Mouse (Mus musculus): ENCODE results near the gene Psma6.

DNA sequence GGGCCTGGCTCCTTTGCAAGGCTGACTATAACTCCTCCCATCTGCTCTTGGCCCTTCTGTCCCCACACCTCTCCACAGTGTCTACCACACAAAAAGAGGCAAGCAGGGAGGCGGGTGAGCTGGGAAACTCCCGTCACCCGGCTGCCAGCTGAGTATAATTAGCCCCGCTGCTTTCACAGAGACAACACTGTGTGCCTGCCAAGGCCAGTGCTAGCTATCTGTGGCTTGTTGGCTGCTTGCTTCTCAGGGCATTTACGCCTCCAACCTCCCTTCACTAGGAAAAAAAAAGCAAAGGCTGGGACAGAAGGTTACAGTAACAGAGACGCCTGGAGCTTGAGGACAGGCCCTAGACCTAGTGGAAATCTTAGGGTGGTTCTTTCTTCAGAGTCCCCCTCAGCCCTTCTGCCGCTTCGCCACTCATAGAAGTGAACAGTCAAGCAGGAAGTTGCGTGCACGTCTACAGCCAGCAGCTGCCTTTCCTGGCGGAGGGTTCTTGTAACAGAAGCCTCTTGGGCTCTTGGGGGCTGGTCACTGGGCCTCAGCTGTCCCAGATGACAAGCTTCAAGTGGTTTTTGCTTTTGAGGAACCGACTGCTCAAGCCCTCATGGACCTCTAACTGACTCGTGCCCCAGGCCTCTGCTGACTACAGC lies 62.8 kb downstream of the Psma6 start:
- no peak for TF ChIP-seq CTCF (IDR thresholded peaks at IDR 0.05; ENCODE audit: control insufficient read depth, insufficient read depth, insufficient read length)
- no peak for TF ChIP-seq USF1 (IDR thresholded peaks at IDR 0.05; ENCODE audit: low read depth)
- TF ChIP-seq CEBPB (IDR thresholded peaks at IDR 0.05; ENCODE audit: low read depth): no peak
- TF ChIP-seq MYOD1 (IDR thresholded peaks at IDR 0.05; ENCODE audit: control insufficient read depth, insufficient read length, low read depth): no peak
- no peak for TF ChIP-seq MYOG (IDR thresholded peaks at IDR 0.05; ENCODE audit: control insufficient read depth, extremely low read depth, insufficient read length)
- no peak for TF ChIP-seq FOSL1 (IDR thresholded peaks at IDR 0.05; ENCODE audit: insufficient read depth, low read length, poor library complexity, severe bottlenecking)
- no peak for TF ChIP-seq MAX (IDR thresholded peaks at IDR 0.05)

Data from C2C12 (cell line).